Mouse (Mus musculus) MEL (cell line): ENCODE results near the gene Tgfbr3. TPM values are rescaled to one million over a fixed set of nuclear protein-coding genes. Genes with fewer than 3 reads are reported as not detected.

ENCODE experiments used
- DNase-seq: peaks from one replicate; pipeline ENCODE4 v3.0.0; 2011; ENCODE audit warnings: low read depth, low spot score
- H3K27ac ChIP-seq: 2 replicates; pipeline ENCODE4 v1.5.1; 2012; ENCODE audit warnings: low read depth, mild to moderate bottlenecking, control low read depth, low read length, moderate library complexity; ENCODE audit not compliant: control insufficient read depth
- H3K27me3 ChIP-seq, 2 experiments: fragments of 150-350 bp in 1 of 2; sonication (generic) in 1 of 2; 2 replicates each; pipeline ENCODE4 v1.6.1; 2012; ENCODE audit warnings: low read length in 2 of 2, mild to moderate bottlenecking in 2 of 2, improper control_type of control experiment in 1 of 2, moderate library complexity in 1 of 2; ENCODE audit not compliant: insufficient read depth in 2 of 2, control insufficient read depth in 1 of 2
- H3K36me3 ChIP-seq, 2 experiments: 2 replicates each; pipeline ENCODE4 v1.6.1; 2012 to 2014; ENCODE audit warnings: low read length in 2 of 2, improper control_type of control experiment in 1 of 2, inconsistent platforms in 1 of 2, mild to moderate bottlenecking in 1 of 2; ENCODE audit not compliant: insufficient read depth in 2 of 2, control insufficient read depth in 1 of 2
- H3K4me1 ChIP-seq, 2 experiments: fragments of 150-350 bp in 1 of 2; sonication (generic) in 1 of 2; 2 replicates each; pipeline ENCODE4 v1.6.1; 2012; ENCODE audit warnings: low read length in 2 of 2, improper control_type of control experiment in 1 of 2, mild to moderate bottlenecking in 1 of 2; ENCODE audit not compliant: insufficient read depth in 2 of 2, control insufficient read depth in 1 of 2
- H3K4me3 ChIP-seq, 2 experiments: fragments of 150-350 bp in 1 of 2; sonication (generic) in 1 of 2; 2 replicates each; pipeline ENCODE4 v1.5.1; 2012; ENCODE audit warnings: low read depth in 2 of 2, low read length in 2 of 2, mild to moderate bottlenecking in 2 of 2, moderate library complexity in 2 of 2, control low read depth in 1 of 2, improper control_type of control experiment in 1 of 2; ENCODE audit not compliant: control insufficient read depth in 1 of 2, insufficient read depth in 1 of 2
- H3K79me2 ChIP-seq: 2 replicates; pipeline ENCODE4 v1.6.1; 2012; ENCODE audit warnings: mild to moderate bottlenecking, low read length, moderate library complexity; ENCODE audit not compliant: control insufficient read depth, poor library complexity, insufficient read depth
- H3K9ac ChIP-seq: 2 replicates; pipeline ENCODE4 v1.6.1; 2012; ENCODE audit warnings: low read depth, mild to moderate bottlenecking, control low read depth, low read length, moderate library complexity; ENCODE audit not compliant: control insufficient read depth, poor library complexity, severe bottlenecking
- H3K9me3 ChIP-seq: fragments of 150-350 bp; sonication (generic); replicated peaks from 2 replicates; pipeline ENCODE4 v1.6.1; 2012; ENCODE audit warnings: mild to moderate bottlenecking, low read length, improper control_type of control experiment, moderate library complexity; ENCODE audit not compliant: insufficient read depth
- CHD1 ChIP-seq: IDR thresholded peaks from 2 replicates; pipeline ENCODE4 v1.6.1; 2012; ENCODE audit warnings: low read depth, mild to moderate bottlenecking, inconsistent platforms, low read length, improper control_type of control experiment
- CHD2 ChIP-seq: IDR thresholded peaks from 2 replicates; pipeline ENCODE4 v1.6.1; 2011; ENCODE audit warnings: low read length, improper control_type of control experiment
- HCFC1 ChIP-seq: IDR thresholded peaks from 2 replicates; pipeline ENCODE4 v1.6.1; 2012; ENCODE audit warnings: low read depth, mild to moderate bottlenecking, inconsistent platforms, low read length, improper control_type of control experiment, moderate library complexity
- MAFK ChIP-seq: IDR thresholded peaks from 2 replicates; pipeline ENCODE4 v1.6.1; 2011; ENCODE audit warnings: low read depth, mild to moderate bottlenecking, low read length, improper control_type of control experiment, borderline replicate concordance
- MXI1 ChIP-seq: IDR thresholded peaks from 2 replicates; pipeline ENCODE4 v1.6.1; 2011; ENCODE audit warnings: mild to moderate bottlenecking, low read depth, low read length, improper control_type of control experiment
- SMC3 ChIP-seq: IDR thresholded peaks from 2 replicates; pipeline ENCODE4 v1.6.1; 2011; ENCODE audit warnings: low read depth, low read length, improper control_type of control experiment
- TAL1 ChIP-seq: IDR thresholded peaks from 2 replicates; pipeline ENCODE4 v1.6.1; 2012; ENCODE audit warnings: mild to moderate bottlenecking, inconsistent platforms, low read length, moderate library complexity, mixed read lengths
- TBP ChIP-seq: IDR thresholded peaks from 2 replicates; pipeline ENCODE4 v1.8.0; 2011; ENCODE audit warnings: low read depth, low read length, improper control_type of control experiment
- UBTF ChIP-seq: IDR thresholded peaks from 2 replicates; pipeline ENCODE4 v1.6.1; 2012; ENCODE audit warnings: low read depth, mild to moderate bottlenecking, inconsistent platforms, low read length, improper control_type of control experiment, moderate library complexity, borderline replicate concordance; ENCODE audit not compliant: insufficient read depth
- USF1 ChIP-seq: IDR thresholded peaks from 2 replicates; pipeline ENCODE4 v1.6.1; 2014; ENCODE audit warnings: low read depth, mild to moderate bottlenecking, inconsistent platforms, low read length, improper control_type of control experiment, moderate library complexity
- USF2 ChIP-seq, 2 experiments: IDR thresholded peaks; 2 replicates each; pipeline ENCODE4 v1.6.1; 2011 to 2012; ENCODE audit warnings: improper control_type of control experiment in 2 of 2, low read length in 2 of 2, borderline replicate concordance in 1 of 2, inconsistent platforms in 1 of 2, low read depth in 1 of 2, mild to moderate bottlenecking in 1 of 2; ENCODE audit not compliant: insufficient read depth in 1 of 2
- ZNF384 ChIP-seq: IDR thresholded peaks from 2 replicates; pipeline ENCODE4 v1.6.1; 2012; ENCODE audit warnings: low read depth, mild to moderate bottlenecking, inconsistent platforms, low read length, improper control_type of control experiment
- polyA plus RNA-seq, 2 experiments: library from polyadenylated mRNA; stranded (reverse) in 1 of 2; unstranded in 1 of 2; fragments of >175 nt in 1 of 2; fragments of >200 nt in 1 of 2; gene quantifications; 2 replicates each; pipeline versions ENCODE4 v1.2.1 to v1.2.4; 2012; ENCODE audit warnings: low replicate concordance in 2 of 2, low read depth in 1 of 2; ENCODE audit not compliant: insufficient read length in 2 of 2, insufficient read depth in 1 of 2, missing spikeins in 1 of 2
- total RNA-seq: library from RNA; depleted of rRNA; stranded (reverse); fragments of 300-350 nt; gene quantifications from 2 replicates; pipeline ENCODE4 v1.2.3, GENCODE M21; 2012

Tgfbr3 gene
- total and polyA plus RNA-seq, 3 experiments: 3.0 to 5.9 TPM; not detected in 1

- peak; percentile 18 for DNase-seq
- H3K27ac ChIP-seq: no peak overlapping the region
- H3K79me2 ChIP-seq: no peaks in the 10 kb centered on the region
- H3K4me1 ChIP-seq: peaks cover 2 to 10% of the 10 kb centered on the region in 2 experiments
- H3K9ac ChIP-seq: no peak overlapping the region
- H3K36me3 ChIP-seq: peaks cover 0 to 18% of the 10 kb centered on the region in 2 experiments; a peak in 3 of 4 replicates
- TF ChIP-seq CHD2: no peak
- H3K27me3 ChIP-seq: no peaks in the 10 kb centered on the region
- no peak overlapping the region for H3K4me3 ChIP-seq
- no peaks in the 10 kb centered on the region for H3K9me3 ChIP-seq
These were observed 142.0 kb downstream of the Tgfbr3 start for GRCm38 (mm10) chr5:107147413-107147812.

GRCm38 (mm10) chr5:107146111-107146616 is 143.3 kb downstream of the Tgfbr3 start:
- H3K79me2 ChIP-seq: no peaks in the 10 kb centered on the region
- peaks cover 0 to 29% of the 10 kb centered on the region in 2 experiments; a peak in 3 of 4 replicates for H3K36me3 ChIP-seq
- H3K9me3 ChIP-seq: no peaks in the 10 kb centered on the region
- H3K27ac ChIP-seq: no peak overlapping the region
- no peaks in the 10 kb centered on the region for H3K27me3 ChIP-seq
- H3K4me1 ChIP-seq: peaks cover 4 to 22% of the 10 kb centered on the region in 2 experiments
- TF ChIP-seq TAL1: no peak
- TF ChIP-seq TBP: no peak
- TF ChIP-seq ZNF384: no peak
- no peak for TF ChIP-seq CHD1
- TF ChIP-seq USF1: no peak
- no peak for TF ChIP-seq MAFK
- TF ChIP-seq MXI1: no peak
- TF ChIP-seq, all 39 proteins: peak for 0
- H3K9ac ChIP-seq: no peak overlapping the region
- DNase-seq: no peak
- no peak overlapping the region for H3K4me3 ChIP-seq

DNA sequence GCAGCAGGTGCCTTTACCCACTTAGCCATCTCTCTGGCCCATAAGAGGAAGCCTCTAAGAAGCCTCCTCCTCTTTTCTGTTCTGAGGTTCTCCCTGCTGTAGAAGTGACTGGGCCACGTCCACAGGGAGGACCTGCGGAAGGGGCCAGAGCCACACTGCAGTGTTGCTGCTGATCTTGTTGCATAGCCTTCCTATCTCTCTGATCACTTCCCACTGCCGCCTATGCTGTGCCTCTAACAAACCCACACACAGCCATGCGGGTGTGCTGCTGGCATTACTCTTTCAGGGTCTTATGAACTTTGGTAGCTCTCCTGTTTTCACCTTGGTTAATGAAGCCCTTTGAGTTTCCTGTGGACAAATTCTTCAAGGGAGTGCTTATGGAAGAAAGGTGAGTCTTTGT is 144.3 kb downstream of the Tgfbr3 start:
- peaks cover 4 to 22% of the 10 kb centered on the region in 2 experiments for H3K4me1 ChIP-seq
- H3K27me3 ChIP-seq: no peaks in the 10 kb centered on the region
- H3K9me3 ChIP-seq: no peaks in the 10 kb centered on the region
- no peak overlapping the region for H3K9ac ChIP-seq
- TF ChIP-seq USF2 (IDR thresholded peaks at IDR 0.05; ENCODE audit: borderline replicate concordance in 1 of 2, insufficient read depth in 1 of 2, low read depth in 1 of 2, low read length in 2 of 2) (no peak), UBTF (no peak), SMC3 (no peak), HCFC1 (no peak)
- DNase-seq: no peak
- H3K4me3 ChIP-seq: no peak overlapping the region
- H3K36me3 ChIP-seq: peaks cover 0 to 31% of the 10 kb centered on the region in 2 experiments; a peak in 3 of 4 replicates
- H3K79me2 ChIP-seq: no peaks in the 10 kb centered on the region
- H3K27ac ChIP-seq: no peak overlapping the region
